Mouse (Mus musculus): ENCODE results near the gene Egln3.

The Egln3 gene

DNA sequence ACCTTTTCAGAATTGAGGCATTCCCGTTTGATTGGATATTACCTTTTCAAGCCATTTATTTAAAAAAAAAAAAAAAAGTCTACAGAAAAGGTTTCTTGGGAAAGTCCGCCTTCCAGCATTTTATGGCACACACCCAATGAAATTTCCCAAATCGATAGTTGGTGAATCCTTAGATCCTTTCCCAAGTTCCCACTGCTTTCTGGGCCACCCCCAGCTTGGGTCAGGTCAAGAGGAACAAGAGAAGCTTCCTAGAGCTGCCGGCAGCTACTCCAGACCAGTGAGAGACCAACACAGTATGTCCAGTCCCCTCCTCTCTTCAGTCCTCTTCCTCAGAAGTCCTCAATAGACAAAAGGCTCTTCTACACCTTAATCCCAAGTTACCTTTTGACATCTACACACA lies 40.5 kb downstream of the Egln3 start:
- in situ Hi-C loops (cut with MseI, MboI), result no loop called here

DNA sequence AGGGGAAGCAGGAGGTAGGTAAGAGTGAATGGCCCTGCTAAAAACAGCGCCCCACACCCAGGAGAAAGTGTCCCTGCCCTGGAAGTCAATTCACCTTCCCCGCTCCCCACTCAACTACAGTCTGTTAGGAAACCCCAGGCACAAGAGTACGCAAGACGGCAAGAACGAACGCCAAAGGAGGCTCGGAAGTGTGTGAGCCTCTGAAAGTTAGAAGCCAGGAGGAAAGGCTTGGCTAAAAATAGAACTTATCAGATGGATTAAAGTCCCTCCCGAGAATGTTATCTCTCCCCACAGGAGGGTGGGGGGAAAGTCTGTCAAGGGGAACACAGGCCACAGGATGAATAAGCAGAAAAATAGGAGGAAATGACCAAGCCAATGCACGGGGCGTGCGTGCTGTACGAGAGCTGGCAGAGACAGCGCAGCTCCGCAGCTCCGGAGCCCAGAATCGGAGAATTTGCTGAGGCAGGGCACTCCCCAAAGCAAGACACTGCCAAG lies 41.0 kb downstream of the Egln3 start:
- in situ Hi-C loops (cut with MseI, MboI), result no loop called here

DNA sequence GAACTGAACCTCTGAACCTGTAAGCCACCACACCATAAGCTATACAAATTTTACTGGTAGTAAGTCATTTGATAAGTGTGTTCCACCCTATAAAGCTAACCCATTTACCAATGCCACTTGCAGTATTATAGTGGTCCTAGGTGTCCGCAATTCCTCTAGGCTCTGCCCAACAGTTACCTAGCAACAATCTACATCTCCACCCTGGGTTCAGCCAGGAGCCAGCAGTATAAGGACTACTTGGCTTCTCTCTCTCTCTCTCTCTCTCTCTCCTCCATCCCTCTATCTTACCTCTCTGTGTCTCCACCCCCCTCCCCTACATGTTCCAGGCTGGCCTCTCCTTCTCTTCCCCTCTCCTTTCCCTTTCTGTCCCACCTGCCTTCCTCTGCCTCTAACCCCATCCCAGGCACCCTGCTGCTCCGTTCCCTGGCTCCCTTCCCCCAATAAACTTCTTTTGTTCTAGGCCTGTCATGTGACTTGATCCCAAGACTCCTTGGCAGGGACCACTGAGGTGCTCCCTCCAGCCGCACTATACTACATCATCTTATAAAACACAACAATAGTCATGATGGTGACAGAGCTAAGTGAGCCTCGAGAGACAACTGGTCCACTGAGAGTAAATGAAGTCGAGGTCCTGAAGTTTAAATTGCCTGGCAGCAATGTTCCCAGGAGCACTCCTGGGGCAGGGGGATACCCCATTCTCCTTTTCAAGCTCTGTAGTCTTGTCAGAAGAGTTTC lies 42.0 kb downstream of the Egln3 start:
- in situ Hi-C loops (cut with MseI, MboI), result no loop called here

DNA sequence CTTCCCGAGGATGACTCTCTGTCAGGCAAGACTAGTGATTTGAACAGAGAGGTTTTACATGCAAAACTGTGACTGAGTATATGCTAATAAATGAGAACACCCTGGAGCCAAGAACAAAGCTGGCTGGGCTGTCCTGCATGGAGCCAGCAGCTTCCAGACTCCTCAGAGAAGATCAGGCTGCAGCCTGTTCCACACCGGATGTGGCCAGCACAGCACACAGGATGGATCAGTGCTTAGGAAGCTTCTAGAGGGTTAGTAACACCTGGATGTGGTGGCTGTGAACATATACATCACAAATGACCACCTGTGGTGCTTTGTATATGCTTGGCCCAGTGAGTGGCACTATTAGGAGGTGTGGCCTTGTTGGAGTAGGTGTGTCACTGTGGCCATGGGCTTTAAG lies 43.4 kb downstream of the Egln3 start:
- in situ Hi-C loops (cut with MseI, MboI), result no loop called here

DNA sequence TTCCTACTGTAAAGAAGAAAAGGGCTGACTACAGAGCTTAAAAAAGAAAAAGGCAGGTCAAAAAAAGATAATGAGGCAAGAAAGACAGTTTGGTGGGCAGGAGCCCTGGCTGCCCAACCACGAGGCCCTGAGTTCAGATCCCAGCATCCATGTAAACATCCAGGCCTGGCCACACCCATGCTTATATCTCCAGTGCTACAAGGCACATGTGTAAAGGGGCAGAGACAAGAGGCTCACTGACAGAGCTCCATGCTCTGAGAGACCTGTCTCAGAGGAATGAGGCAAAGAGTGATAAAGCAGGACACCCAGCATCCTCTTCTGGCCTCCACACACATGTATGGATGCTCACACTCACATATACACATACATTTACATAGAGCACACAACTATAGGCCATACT lies 48.9 kb downstream of the Egln3 start:
- in situ Hi-C loops (cut with MseI, MboI), result no loop called here

DNA sequence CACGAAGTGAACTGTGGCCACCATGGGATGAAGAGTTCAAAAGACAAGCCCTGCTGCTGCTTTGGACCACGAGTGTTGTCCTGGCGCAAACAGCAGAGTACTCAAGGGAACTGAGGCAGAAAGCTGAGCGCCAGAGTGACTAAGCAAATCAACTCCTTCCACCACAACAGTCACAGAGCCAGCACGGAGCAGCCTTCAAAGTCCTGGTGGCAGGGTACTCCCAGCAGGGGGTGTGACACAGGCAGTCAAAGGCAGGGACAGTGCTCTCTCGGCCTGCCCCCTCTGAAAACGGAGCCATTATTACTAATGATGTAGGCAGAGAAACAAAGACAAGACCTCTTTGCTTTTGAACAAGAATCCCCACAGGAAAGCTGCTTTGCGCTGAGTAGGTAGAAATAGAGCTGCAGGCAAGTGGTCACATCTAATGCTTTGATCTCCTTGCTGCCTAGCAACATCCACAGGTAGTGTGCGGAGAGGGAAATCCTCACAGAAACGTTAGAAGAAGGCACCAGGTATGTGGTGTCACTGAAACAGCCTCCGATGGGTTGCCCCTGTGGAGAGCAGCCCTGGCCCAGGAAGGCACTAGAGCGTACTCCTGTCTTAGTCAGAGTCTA lies 56.6 kb downstream of the Egln3 start:
- in situ Hi-C loops (cut with MseI, MboI), result no loop called here
